Mouse (Mus musculus) left cerebral cortex, adult 9 months (tissue): Measurements from ENCODE around the gene Rab3d.

ENCODE experiments used
- DNase-seq, 2 experiments: peaks; one replicate each; pipeline ENCODE4 v3.0.0; 2022; ENCODE audit warnings: low spot score in 2 of 2

Rab3d gene

DNA sequence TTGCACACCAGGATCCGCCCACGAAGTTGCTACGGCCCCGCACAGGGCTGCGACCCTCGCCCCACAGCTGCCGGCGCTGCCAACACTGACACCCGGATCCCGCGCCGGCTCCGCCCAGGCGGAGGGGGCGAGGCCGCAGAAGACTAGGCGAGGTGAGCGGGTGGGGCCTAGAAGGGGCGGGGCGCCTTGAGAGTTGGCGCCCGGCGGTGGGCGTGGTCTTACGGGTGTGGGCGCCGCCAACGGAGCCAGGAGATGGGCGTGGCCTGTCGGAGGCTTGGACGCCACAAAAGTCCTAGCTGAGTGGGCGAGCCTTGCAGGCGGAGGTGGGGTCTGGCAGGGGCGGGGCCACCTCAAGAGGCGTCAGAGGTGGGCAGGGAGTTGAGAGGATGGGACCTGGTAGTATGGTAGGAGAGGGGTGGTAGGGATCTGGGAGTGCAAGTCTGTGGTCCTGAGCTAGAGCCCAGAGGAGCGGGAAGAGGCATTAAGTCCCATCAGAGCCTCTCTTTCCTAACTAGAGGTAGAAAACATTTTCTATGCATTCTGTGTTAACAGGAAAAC lies at the start of gene Rab3d:
Gene Rab3d, minus strand, starts transcription at position 158 of the 558 bp plus-strand sequence.
- peak; percentile 80 to 92 for DNase-seq

DNA sequence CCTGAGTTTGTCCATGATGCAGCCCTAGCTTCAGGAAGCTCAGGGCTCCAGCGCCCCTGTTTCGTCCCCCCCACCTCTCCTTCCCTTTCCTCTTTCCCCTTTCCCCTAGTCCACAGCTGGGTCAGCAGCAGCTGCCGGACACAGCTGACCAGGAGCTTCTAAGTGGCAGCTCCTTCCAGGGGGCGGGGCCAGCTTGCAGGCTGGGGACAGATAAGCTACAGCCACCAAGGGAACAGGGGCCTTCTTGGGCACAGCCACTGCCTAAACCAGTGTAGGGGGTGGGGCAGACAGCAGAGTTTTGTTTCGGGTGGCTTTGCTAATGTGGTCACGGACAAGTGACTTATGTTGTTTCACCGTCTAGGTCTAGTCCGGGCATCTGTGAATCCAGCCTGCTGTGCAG lies 45.4 kb upstream of the Rab3d start, which contains the start of gene Epor:
Gene Epor, minus strand, starts transcription at position 90 of the 400 bp plus-strand sequence.
- DNase-seq: no peak

DNA sequence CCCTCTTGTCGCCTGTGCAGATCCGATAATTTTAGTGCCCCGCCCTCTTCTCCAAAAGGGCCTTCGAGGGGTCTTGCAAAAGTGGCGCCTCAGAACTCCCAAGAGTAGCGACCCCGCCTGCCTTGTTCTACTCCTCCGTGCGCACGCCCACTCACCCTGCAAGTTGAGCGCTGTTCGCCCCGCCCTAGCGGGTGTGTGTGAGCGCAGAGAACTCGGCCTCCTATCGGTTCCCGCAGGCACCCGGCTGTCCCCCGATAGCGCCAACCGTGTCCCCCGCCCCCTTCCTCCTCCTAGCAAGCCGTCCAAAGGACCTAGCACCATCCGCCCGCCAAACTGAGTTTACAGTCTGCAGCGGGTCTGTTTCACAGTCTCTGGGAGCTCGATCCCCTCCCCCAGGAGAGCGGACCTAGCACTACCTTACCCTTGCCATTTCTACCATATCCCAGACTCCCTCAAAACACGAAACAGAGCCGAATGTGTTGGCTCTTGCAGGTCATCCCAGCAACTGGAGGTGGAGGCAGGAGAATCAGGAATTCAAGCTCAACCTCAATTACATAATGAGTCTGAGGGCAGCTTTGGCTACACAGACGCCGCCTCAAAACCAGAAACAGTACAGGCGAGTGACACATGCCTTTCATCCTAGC lies 44.5 kb upstream of the Rab3d start:
- peak in 1 of 2 experiments; percentile 77 for DNase-seq

DNA sequence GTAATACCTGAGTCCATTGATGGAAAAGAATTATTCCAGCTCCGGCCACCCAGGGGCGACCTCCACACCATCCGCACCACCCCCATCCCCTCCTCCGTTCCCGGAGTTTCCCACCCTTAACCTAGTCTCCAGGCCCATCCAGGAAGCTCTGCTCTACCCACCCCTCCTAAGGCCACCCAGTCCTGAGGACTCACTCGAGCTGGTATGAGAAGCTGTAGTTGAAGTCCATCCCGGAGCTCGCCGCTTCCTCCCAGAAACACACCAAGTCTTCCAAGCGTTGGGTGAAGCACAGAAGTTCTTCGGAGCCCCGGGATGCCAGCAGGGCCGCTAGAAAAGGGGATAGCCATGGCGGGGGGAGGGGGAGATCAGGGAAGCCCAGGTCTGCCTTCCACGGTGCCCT lies 44.0 kb upstream of the Rab3d start:
- no peak for DNase-seq

- DNase-seq: no peak
These were observed 43.5 kb upstream of the Rab3d start for GRCm38 (mm10) chr9:21961366-21961980.

DNA sequence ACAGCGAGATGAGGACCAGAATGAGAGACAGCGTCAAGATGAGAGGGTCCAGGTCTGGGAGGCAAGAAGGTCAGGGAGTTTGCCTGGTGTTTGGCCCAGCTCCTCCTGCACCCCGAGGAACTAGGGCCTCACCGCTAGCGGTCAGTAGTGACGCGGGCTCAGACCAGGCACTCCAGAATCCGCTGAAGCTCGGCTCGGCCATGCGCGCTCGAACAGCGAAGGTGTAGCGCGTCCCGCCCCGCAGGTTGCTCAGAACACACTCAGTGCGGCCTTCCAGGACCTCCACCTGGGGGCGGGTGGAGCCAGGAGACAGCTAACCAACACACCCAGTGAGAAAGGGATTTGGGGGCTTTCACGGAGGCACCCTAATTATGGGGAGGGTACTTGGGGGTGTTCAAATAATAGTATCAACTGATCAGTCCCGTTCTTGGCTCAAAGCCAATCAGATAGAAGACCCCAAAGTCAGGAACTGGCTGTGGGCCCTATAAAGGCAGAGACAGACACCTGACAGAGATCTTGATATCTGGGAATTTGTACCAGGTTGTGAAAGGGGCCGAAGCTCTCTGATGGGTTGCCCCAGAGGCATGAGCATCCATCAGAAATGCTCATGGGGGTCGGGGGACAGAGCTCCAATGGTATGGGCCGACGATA lies 42.7 kb upstream of the Rab3d start:
- DNase-seq: no peak

DNA sequence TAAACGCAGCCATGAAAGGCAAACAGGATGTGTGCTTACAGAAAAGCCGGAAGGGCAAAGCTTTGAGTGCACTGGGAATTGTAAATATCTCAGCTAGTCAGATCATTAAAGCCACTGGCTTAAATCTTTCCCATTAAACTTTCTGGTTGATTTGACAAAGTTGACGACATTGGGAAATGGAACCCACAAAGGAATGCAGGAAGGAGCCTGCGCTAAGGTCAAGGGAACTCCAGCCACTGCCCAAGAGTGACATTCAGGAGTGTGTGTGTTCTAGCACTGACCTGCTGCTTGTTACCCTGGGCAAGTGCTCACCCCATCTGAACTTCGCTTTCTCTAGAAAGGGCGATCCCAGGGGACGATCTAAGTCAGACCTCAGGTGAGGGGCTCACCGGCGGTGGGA lies 42.1 kb upstream of the Rab3d start:
- DNase-seq: no peak

DNA sequence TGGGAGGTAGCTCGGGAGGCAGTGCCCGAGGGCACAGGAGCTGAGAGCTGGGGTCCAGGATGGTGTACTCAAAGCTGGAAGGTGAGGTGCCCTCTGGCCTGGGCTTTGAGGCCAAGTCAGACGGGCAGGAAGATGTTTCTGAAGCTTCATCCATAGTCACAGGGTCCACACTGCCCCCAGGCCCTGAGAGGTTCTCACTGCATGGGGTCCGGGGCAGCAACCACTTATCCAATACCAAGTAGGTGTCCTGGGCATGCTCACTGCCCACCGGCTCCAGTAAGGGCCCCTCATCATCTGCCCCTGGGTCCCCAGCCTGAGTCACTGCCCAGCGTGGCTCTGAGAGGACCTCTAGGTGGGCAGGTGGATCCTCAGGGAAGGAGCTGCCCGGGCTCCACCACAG lies 41.3 kb upstream of the Rab3d start:
- no peak for DNase-seq

DNA sequence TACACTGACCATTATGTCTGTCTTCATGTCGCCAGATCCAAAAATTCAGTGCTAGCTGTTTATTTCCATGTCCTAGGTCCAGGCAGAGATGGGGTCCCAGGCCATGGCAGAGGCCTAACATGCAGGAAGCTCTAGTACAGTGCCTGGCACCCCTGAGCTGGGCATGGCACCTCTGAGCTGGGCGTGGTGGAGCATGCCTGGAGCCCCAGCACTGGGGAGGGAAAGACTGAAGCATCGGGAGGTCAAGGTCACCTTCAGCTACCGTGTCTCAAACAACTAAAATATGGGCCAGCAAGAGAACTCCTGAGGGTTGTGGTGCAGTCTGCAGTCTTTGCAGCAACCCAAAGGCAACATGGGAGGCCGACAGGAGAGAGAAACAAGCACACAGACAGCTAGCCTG lies 40.4 kb upstream of the Rab3d start:
- DNase-seq: no peak

GRCm38 (mm10) chr9:21955570-21956281 lies 37.7 kb upstream of the Rab3d start, which contains the start of gene Swsap1:
TSS of gene Swsap1 (plus strand) at chr9:21955755.
- peak; percentile 98 to 100 for DNase-seq

- DNase-seq: no peak
These were observed 37.2 kb upstream of the Rab3d start for GRCm38 (mm10) chr9:21955225-21955569.

DNA sequence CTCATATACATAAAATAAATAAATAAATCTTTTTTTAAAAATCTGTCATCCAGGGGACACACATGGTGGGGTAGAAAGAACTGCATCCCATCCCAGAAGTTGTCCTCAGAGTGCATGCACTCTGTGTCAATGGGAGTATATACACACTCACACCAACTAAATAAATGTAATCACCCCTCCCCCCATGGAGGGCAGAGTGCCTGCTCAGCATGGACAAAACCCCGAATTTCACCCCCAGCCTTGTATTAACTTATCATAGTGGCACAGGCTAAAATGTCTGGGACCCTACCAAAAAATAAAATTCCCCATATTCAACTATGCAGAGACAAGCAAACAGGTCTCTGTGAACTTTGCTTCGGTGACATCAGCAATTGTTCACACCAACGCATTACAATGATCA lies 36.6 kb upstream of the Rab3d start:
- no peak for DNase-seq

- peak; percentile 72 to 75 for DNase-seq
These were observed 35.6 kb upstream of the Rab3d start for GRCm38 (mm10) chr9:21953600-21953999.

DNA sequence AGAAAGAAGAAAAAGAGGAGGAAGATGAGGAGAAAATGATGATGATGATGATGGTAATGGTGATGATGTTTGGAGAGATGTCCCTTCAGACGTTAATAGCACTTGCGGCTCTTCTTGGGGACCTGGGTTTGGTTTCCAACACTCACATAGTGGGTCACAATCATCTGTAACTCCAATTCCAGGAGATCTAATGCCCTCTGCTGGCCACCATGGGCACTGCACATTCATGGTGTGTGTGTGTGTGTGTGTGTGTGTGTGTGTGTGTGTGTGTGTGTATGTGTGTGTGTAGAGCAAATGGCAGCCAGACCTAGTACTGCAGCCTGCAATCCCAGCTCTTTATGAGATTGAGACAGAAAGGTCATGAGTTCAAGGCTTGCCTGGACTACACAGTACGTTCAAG lies 34.0 kb upstream of the Rab3d start:
- DNase-seq: no peak

- no peak for DNase-seq
These were observed 32.3 kb upstream of the Rab3d start for GRCm38 (mm10) chr9:21950322-21950721.

- DNase-seq: peak in 1 of 2 experiments; percentile 55
These were observed 30.8 kb upstream of the Rab3d start for GRCm38 (mm10) chr9:21948790-21949189.

- no peak for DNase-seq
These were observed 30.2 kb upstream of the Rab3d start for GRCm38 (mm10) chr9:21948146-21948545.

DNA sequence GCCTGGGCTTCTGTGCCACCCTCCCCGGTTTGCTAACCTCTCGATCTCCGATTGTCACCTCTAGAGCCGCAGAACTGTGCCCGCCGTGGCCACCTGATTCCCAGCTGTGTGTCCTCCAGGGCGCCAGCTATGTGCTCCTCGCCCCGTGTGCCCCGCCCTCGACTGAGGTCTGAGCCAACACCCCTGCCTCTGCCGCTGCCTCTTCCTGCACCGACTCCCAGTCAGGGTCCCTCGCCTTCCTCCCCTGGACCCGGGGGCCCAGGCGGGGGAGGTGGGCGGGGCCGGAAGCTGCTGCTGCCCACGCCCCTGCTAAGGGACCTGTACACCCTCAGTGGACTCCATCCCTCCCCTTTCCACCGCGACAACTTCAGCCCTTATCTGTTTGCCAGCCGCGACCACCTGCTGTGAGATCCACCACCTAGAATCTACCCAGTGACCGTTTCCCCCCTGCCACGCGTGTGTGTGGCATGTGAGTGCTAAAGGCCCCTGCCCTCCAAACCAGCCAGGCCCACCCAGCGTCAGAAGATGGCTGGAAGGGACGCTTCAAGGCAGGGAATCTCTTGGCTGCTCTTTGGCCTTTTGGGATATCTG lies 29.6 kb upstream of the Rab3d start:
- DNase-seq: no peak

- DNase-seq: no peak
These were observed 26.3 kb upstream of the Rab3d start for GRCm38 (mm10) chr9:21944267-21944666.

DNA sequence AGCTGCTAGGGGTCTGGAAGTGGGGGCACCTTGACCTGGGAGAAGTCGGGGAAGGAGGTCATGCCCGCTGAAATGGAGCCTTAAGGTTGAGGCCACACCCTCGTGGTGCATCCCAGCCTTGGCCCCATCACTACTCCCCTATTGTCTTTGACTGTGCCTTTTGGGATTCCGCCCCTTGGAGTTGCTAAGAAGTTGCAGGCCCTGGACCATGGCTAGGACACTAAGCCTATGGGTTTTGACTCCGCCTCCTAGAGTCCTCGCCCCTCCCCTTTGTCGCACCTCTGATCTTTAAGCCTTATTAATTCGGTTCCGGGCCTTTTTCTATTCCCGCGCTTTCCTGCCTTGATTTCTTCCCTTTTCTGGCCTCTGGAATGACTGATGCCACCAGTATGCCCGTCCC lies 25.6 kb upstream of the Rab3d start:
- DNase-seq: no peak

- no peak for DNase-seq
These were observed 25.1 kb upstream of the Rab3d start for GRCm38 (mm10) chr9:21943046-21943445.
